Mouse (Mus musculus): ENCODE results near the gene Dph1. TPM values are rescaled to one million over a fixed set of nuclear protein-coding genes. Genes with fewer than 3 reads are reported as not detected.

Gene Dph1
- polyA plus RNA-seq, 1 experiment = 19.3 TPM

- peak; percentile 44 for DNase-seq (ENCODE audit: low read depth)
- no peak for TF ChIP-seq POLR2A (IDR thresholded peaks at IDR 0.05; ENCODE audit: borderline replicate concordance, extremely low read depth, insufficient read depth, insufficient read length, poor library complexity, severe bottlenecking)
- no peak for TF ChIP-seq CTCF (IDR thresholded peaks at IDR 0.05; ENCODE audit: borderline replicate concordance, extremely low read depth, insufficient read depth, insufficient read length)
Measured at GRCm38 (mm10) chr11:75139122-75139963, 51.7 kb downstream of the Dph1 start.

- TF ChIP-seq POLR2A (IDR thresholded peaks at IDR 0.05; ENCODE audit: borderline replicate concordance, extremely low read depth, insufficient read depth, insufficient read length, poor library complexity, severe bottlenecking) = no peak
- TF ChIP-seq CTCF (IDR thresholded peaks at IDR 0.05; ENCODE audit: borderline replicate concordance, extremely low read depth, insufficient read depth, insufficient read length) = no peak
- DNase-seq (ENCODE audit: low read depth) = no peak
Measured at GRCm38 (mm10) chr11:75136666-75137398, 54.2 kb downstream of the Dph1 start.

- TF ChIP-seq POLR2A (IDR thresholded peaks at IDR 0.05; ENCODE audit: borderline replicate concordance, extremely low read depth, insufficient read depth, insufficient read length, poor library complexity, severe bottlenecking) = no peak
- no peak for TF ChIP-seq CTCF (IDR thresholded peaks at IDR 0.05; ENCODE audit: borderline replicate concordance, extremely low read depth, insufficient read depth, insufficient read length)
- no peak for DNase-seq (ENCODE audit: low read depth)
Measured at GRCm38 (mm10) chr11:75135358-75135757, 55.7 kb downstream of the Dph1 start.

- no peak for DNase-seq (ENCODE audit: low read depth)
- TF ChIP-seq CTCF (IDR thresholded peaks at IDR 0.05; ENCODE audit: borderline replicate concordance, extremely low read depth, insufficient read depth, insufficient read length) (no peak), POLR2A (IDR thresholded peaks at IDR 0.05; ENCODE audit: borderline replicate concordance, extremely low read depth, insufficient read depth, insufficient read length, poor library complexity, severe bottlenecking) (no peak)
Measured at GRCm38 (mm10) chr11:75134485-75135068, 56.5 kb downstream of the Dph1 start.

GRCm38 (mm10) chr11:75133951-75134350, 57.1 kb downstream of the Dph1 start:
- peak; percentile 86 for DNase-seq (ENCODE audit: low read depth)
- no peak for TF ChIP-seq POLR2A (IDR thresholded peaks at IDR 0.05; ENCODE audit: borderline replicate concordance, extremely low read depth, insufficient read depth, insufficient read length, poor library complexity, severe bottlenecking)
- no peak for TF ChIP-seq CTCF (IDR thresholded peaks at IDR 0.05; ENCODE audit: borderline replicate concordance, extremely low read depth, insufficient read depth, insufficient read length)

- no peak for TF ChIP-seq POLR2A (IDR thresholded peaks at IDR 0.05; ENCODE audit: borderline replicate concordance, extremely low read depth, insufficient read depth, insufficient read length, poor library complexity, severe bottlenecking)
- TF ChIP-seq CTCF (IDR thresholded peaks at IDR 0.05; ENCODE audit: borderline replicate concordance, extremely low read depth, insufficient read depth, insufficient read length) = no peak
- DNase-seq (ENCODE audit: low read depth) = no peak
Measured at GRCm38 (mm10) chr11:75133391-75133790, 57.6 kb downstream of the Dph1 start.

GRCm38 (mm10) chr11:75132278-75132677, 58.8 kb downstream of the Dph1 start:
- TF ChIP-seq POLR2A (IDR thresholded peaks at IDR 0.05; ENCODE audit: borderline replicate concordance, extremely low read depth, insufficient read depth, insufficient read length, poor library complexity, severe bottlenecking) = no peak
- no peak for TF ChIP-seq CTCF (IDR thresholded peaks at IDR 0.05; ENCODE audit: borderline replicate concordance, extremely low read depth, insufficient read depth, insufficient read length)
- peak; percentile 92 for DNase-seq (ENCODE audit: low read depth)

GRCm38 (mm10) chr11:75131300-75131699, 59.7 kb downstream of the Dph1 start:
- DNase-seq (ENCODE audit: low read depth) = no peak
- TF ChIP-seq POLR2A (IDR thresholded peaks at IDR 0.05; ENCODE audit: borderline replicate concordance, extremely low read depth, insufficient read depth, insufficient read length, poor library complexity, severe bottlenecking) (no peak), CTCF (IDR thresholded peaks at IDR 0.05; ENCODE audit: borderline replicate concordance, extremely low read depth, insufficient read depth, insufficient read length) (no peak)

GRCm38 (mm10) chr11:75129481-75129880, 61.6 kb downstream of the Dph1 start:
- no peak for DNase-seq (ENCODE audit: low read depth)
- no peak for TF ChIP-seq CTCF (IDR thresholded peaks at IDR 0.05; ENCODE audit: borderline replicate concordance, extremely low read depth, insufficient read depth, insufficient read length)
- TF ChIP-seq POLR2A (IDR thresholded peaks at IDR 0.05; ENCODE audit: borderline replicate concordance, extremely low read depth, insufficient read depth, insufficient read length, poor library complexity, severe bottlenecking) = no peak

Other genes with a start within 250 kb of the Dph1 start
- gene Hic1, start 21.7 kb downstream of the Dph1 start, polyA plus RNA-seq (2012; rRNA removed) = 8.3 and 11.7 TPM in 2 replicates
- 20.0 and 23.8 TPM in 2 replicates for gene Ovca2, start 12.4 kb downstream of the Dph1 start, polyA plus RNA-seq (2012; rRNA removed)
- gene Rtn4rl1, start 2.5 kb upstream of the Dph1 start, polyA plus RNA-seq (2012; rRNA removed) = 6.6 and 12.1 TPM in 2 replicates
- gene Rpa1, start 157.1 kb upstream of the Dph1 start, polyA plus RNA-seq (2012; rRNA removed) = 49.2 and 53.3 TPM in 2 replicates
- gene Smyd4, start 157.2 kb upstream of the Dph1 start, polyA plus RNA-seq (2012; rRNA removed) = 9.0 and 9.9 TPM in 2 replicates
- gene Serpinf1, start 231.5 kb upstream of the Dph1 start, polyA plus RNA-seq (2012; rRNA removed) = 10.3 and 34.7 TPM in 2 replicates
- 0.21 and 0.25 TPM in 2 replicates for gene Serpinf2, start 248.3 kb upstream of the Dph1 start, polyA plus RNA-seq (2012; rRNA removed)